Mouse (Mus musculus) heart, embryonic 16.5 days (tissue): ENCODE measurements at regions not wholly inside any gene's neighbourhood (a gene's known extent, or its start where the extent isn't known, plus 50 kb on each side); places are given as distances from the start of the nearest gene placed in this dataset.

ENCODE experiments used
- ATAC-seq: fragments of 200-750 bp; cut with Nextera tagmentation; replicated peaks from 2 replicates; pipeline ENCODE4 v1.8.0; 2017; ENCODE audit warnings: moderate number of reproducible peaks; ENCODE audit not compliant: insufficient read depth, low FRiP score; ENCODE audit errors: extremely low read depth
- H3K27ac ChIP-seq: fragments of 300-500 bp; sonication (generic); 2 replicates; pipeline ENCODE4 v1.5.1; 2014; ENCODE audit warnings: mild to moderate bottlenecking, low read length, control low read depth, moderate library complexity
- H3K27me3 ChIP-seq: fragments of 300-500 bp; sonication (generic); 2 replicates; pipeline ENCODE4 v1.6.1; 2014; ENCODE audit warnings: low read length, mixed read lengths; ENCODE audit not compliant: control insufficient read depth, insufficient read depth
- H3K36me3 ChIP-seq: fragments of 300-500 bp; sonication (generic); 2 replicates; pipeline ENCODE4 v1.6.1; 2014; ENCODE audit not compliant: control insufficient read depth, insufficient read depth
- H3K4me1 ChIP-seq: fragments of 300-500 bp; sonication (generic); 2 replicates; pipeline ENCODE4 v1.6.1; 2014; ENCODE audit warnings: low read length, mixed read lengths; ENCODE audit not compliant: control insufficient read depth, insufficient read depth
- H3K4me2 ChIP-seq: fragments of 300-500 bp; sonication (generic); 2 replicates; pipeline ENCODE4 v1.6.1; 2014; ENCODE audit warnings: low read depth, mild to moderate bottlenecking, control low read depth, low read length
- H3K4me3 ChIP-seq: fragments of 300-500 bp; sonication (generic); 2 replicates; pipeline ENCODE4 v1.5.1; 2014; ENCODE audit warnings: mild to moderate bottlenecking, control low read depth, low read length
- H3K9ac ChIP-seq: fragments of 300-500 bp; sonication (generic); 2 replicates; pipeline ENCODE4 v1.6.1; 2014; ENCODE audit warnings: low read length, control low read depth
- H3K9me3 ChIP-seq: fragments of 300-500 bp; sonication (generic); replicated peaks from 2 replicates; pipeline ENCODE4 v1.6.1; 2016; ENCODE audit warnings: low read length; ENCODE audit not compliant: control insufficient read depth
- WGBS: fragments of 180-500 bp; shearing (Covaris S2); extraction: QIAGEN DNeasy Blood & Tissue Kit; methylation state at CpG from one replicate; pipeline ENCODE4 v1.1.7; 2014; 5-methylcytosine and 5-hydroxymethylcytosine counted together

DNA sequence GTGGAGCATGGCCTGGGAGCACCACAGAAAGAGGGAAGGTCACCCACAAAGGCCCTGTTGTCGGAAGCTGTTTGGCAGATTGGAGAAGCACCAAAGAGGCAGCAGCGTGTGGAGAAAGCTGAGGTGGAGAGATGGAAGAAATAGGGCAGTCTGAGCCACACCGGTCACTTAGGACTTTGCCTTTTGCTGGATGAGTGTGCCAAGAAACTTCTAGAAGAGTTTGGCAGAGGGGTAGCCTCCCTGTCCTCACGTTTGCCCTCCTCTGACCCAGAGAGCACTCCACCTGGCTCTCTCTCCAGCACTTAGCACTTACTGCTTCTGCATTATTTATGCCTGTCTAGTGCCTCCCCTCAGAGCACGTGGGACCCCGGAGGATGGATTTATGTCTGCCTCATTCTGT, 485.3 kb upstream of the Kcnab2 start:
- H3K9me3 ChIP-seq: no peaks in the 10 kb centered on the region; the same call in 1 of the 2 replicates
- no peak overlapping the region for H3K9ac ChIP-seq
- 74% methylated on average over 6 of the region's 6 CpGs for WGBS
- H3K4me1 ChIP-seq: no peaks in the 10 kb centered on the region
- no peak overlapping the region for H3K4me2 ChIP-seq
- ATAC-seq: no peak
- H3K36me3 ChIP-seq: no peaks in the 10 kb centered on the region
- no peaks in the 10 kb centered on the region for H3K27me3 ChIP-seq
- no peak overlapping the region for H3K27ac ChIP-seq
- no peak overlapping the region for H3K4me3 ChIP-seq

DNA sequence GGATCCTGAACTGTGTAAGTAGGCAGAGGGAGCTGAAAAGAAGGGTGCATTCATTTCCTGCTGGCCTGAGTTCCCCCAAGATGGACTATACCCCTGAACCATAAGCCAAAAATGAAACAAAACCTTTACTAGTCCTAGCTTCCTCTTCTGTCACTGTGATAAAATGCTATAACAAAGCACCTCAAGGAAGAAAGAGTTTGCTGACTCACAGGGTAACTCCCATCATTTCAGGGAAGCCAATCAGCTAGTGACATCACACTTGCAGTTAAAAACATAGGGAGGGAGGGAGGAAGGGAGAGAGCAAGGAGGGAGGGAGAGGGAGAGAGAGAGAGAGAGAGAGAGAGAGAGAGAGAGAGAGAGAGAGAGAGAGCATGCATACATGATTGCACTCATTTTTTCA, 484.5 kb upstream of the Kcnab2 start:
- no peaks in the 10 kb centered on the region for H3K4me1 ChIP-seq
- no peak for ATAC-seq
- no peaks in the 10 kb centered on the region for H3K27me3 ChIP-seq
- no peak overlapping the region for H3K27ac ChIP-seq
- no peak overlapping the region for H3K4me2 ChIP-seq
- no peaks in the 10 kb centered on the region; the same call in 1 of the 2 replicates for H3K9me3 ChIP-seq
- H3K36me3 ChIP-seq: no peaks in the 10 kb centered on the region
- no peak overlapping the region for H3K4me3 ChIP-seq
- H3K9ac ChIP-seq: no peak overlapping the region

DNA sequence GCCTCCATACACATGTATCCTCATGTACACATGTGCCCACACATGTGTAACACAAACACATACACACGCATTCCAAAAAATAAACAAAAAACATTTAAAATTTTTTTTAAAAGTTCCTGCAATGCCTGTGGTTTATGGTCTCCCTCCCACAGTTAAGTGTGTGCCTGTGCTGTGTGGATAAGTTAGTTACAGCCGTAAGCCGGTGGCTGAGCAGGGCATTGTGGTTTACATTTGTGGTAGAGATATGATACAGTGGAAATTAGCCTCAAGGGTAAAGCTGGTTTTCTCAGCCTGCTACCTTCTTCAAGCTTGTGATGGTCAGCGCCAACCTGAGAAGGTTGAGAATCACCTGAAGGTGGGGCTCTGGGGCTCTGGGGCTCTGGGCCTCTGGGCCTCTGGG, 484.0 kb upstream of the Kcnab2 start:
- WGBS: 81% methylated on average over 4 of the region's 4 CpGs
- Histone ChIP-seq H3K4me2 (no peak overlapping the region), H3K27ac (no peak overlapping the region), H3K9me3 (no peaks in the 10 kb centered on the region; the same call in 1 of the 2 replicates), H3K4me1 (no peaks in the 10 kb centered on the region), H3K36me3 (no peaks in the 10 kb centered on the region), H3K4me3 (no peak overlapping the region), H3K27me3 (no peaks in the 10 kb centered on the region), H3K9ac (no peak overlapping the region)
- ATAC-seq: no peak

DNA sequence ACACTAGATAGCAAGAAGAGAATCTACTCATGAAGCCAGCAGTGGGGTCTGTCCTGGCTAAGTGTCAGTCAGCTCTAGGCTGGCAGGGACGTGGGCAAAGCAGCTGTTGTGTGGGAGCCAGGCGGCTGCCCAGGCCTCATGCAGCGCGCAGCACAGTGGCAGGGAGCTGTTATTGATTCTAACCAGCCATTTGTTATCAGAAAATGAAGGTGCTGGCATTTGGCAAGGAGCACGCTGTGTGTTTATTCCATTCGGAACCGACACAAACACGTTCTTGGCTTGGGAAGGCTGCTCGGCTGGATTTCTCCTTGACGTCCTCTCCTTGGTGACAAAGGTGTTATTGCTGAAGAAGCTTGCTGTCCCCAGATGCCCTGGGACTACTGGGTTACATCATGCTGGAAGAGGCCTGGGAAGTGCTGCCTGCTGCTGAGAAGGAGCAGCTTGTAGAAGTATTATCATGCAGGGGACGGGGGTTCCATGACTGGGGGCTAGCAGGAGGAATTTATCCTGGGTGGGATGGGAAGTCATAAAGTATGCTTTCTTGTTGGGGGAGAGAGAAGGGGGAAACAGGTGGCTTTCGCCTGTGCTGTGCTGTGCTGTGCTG, 482.1 kb upstream of the Kcnab2 start:
- WGBS: 50% methylated on average over 12 of the region's 12 CpGs
- H3K4me3 ChIP-seq: no peak overlapping the region
- H3K4me1 ChIP-seq: no peaks in the 10 kb centered on the region
- no peak overlapping the region for H3K4me2 ChIP-seq
- no peaks in the 10 kb centered on the region for H3K36me3 ChIP-seq
- no peak for ATAC-seq
- no peaks in the 10 kb centered on the region; the same call in 1 of the 2 replicates for H3K27me3 ChIP-seq
- no peak overlapping the region for H3K9ac ChIP-seq
- no peaks in the 10 kb centered on the region; the same call in 1 of the 2 replicates for H3K9me3 ChIP-seq
- H3K27ac ChIP-seq: no peak overlapping the region

DNA sequence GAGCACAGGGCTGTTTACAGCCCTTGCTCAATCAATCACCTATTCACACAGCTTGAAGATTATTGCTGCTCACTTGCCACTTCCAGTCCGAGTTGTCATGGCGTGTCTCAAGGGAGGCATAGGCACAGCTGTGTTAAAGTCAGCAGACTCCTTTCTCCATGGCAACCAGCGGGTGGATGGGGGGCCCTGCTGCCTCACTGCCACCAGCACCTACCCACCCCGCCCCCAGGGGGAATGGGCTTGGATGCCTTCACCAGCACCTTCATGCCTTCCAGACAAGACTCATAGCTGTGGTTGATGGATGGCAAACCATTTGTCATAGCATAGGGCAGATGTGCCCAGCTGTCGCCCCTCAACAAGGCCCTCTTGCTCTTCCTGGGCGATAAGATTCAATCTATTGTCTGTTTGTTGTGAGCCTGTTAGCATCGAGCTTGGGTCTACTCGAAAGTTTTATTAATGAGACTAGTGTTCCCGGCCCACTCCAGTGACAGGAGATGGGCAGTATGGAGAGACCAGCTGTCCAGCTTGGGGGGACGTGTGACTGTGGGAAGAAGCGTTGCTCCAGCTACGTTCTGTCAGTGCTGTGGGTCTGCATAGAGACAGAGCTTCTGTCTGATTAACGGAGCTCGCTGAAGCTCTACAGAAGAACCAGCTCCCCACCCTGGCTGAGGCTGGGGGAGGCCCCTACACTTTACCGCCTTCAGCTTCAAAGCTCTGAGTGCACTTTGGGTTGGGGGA, 475.7 kb upstream of the Kcnab2 start:
- no peak overlapping the region for H3K4me3 ChIP-seq
- H3K4me1 ChIP-seq: no peaks in the 10 kb centered on the region
- no peaks in the 10 kb centered on the region for H3K36me3 ChIP-seq
- no peak overlapping the region for H3K9ac ChIP-seq
- H3K9me3 ChIP-seq: no peaks in the 10 kb centered on the region
- ATAC-seq: no peak
- WGBS: 58% methylated on average over 15 of the region's 15 CpGs
- no peaks in the 10 kb centered on the region; the same call in 1 of the 2 replicates for H3K27me3 ChIP-seq
- no peak overlapping the region for H3K4me2 ChIP-seq
- no peak overlapping the region for H3K27ac ChIP-seq

DNA sequence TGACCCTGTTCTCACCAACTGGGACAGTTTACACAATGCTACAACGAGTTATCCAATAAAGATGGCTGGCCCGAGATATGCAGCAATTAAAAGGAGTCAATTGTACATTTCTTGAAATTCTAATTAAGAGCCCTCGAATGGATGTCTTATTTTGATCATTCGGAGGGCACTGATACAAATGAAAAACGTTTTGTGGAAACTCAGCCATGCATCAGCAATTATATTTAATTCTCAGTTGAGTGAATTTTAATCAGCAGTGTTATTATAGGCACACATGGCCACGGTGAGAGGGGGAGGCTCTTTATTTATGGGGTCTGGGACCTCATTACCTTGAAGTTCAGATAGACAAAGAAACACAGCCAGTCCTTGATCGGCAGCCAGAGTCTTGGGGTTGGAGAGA, 471.3 kb upstream of the Kcnab2 start:
- WGBS: 70% methylated on average over 7 of the region's 7 CpGs
- no peak for ATAC-seq
- no peak overlapping the region for H3K27ac ChIP-seq

DNA sequence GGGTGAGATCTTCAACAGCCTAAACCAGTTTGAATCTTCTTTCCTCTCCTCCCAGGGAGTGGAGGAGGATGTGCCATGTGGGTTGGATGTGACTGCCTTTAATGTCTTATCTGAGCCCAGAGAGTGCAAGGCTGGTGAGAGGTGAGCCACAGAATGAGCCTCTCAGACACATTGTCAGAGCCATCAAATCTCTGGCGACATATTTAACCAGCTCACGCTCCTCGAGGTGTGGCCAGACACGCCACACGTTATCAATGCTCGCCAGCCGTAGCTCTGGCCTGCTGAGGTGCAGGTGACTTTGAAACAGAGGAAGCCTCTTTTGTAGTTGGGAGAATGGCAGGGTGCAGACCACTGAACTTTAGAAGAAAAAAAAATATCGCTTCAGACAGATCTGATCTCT, 463.5 kb upstream of the Kcnab2 start:
- H3K36me3 ChIP-seq: no peaks in the 10 kb centered on the region
- no peak overlapping the region for H3K4me2 ChIP-seq
- no peak overlapping the region for H3K27ac ChIP-seq
- H3K27me3 ChIP-seq: no peaks in the 10 kb centered on the region
- H3K9me3 ChIP-seq: peaks cover 4% of the 10 kb centered on the region
- no peaks in the 10 kb centered on the region for H3K4me1 ChIP-seq
- H3K9ac ChIP-seq: no peak overlapping the region
- no peak overlapping the region for H3K4me3 ChIP-seq
- no peak for ATAC-seq
- 68% methylated on average over 8 of the region's 8 CpGs for WGBS

More for the DNA sequence above, 471.3 kb upstream of the Kcnab2 start:
- peaks cover 3% of the 10 kb centered on the region; the same call in 1 of the 2 replicates for H3K9me3 ChIP-seq
- H3K4me2 ChIP-seq: no peak overlapping the region
- H3K9ac ChIP-seq: no peak overlapping the region
- no peaks in the 10 kb centered on the region for H3K4me1 ChIP-seq
- H3K4me3 ChIP-seq: no peak overlapping the region
- H3K27me3 ChIP-seq: no peaks in the 10 kb centered on the region
- no peaks in the 10 kb centered on the region for H3K36me3 ChIP-seq

DNA sequence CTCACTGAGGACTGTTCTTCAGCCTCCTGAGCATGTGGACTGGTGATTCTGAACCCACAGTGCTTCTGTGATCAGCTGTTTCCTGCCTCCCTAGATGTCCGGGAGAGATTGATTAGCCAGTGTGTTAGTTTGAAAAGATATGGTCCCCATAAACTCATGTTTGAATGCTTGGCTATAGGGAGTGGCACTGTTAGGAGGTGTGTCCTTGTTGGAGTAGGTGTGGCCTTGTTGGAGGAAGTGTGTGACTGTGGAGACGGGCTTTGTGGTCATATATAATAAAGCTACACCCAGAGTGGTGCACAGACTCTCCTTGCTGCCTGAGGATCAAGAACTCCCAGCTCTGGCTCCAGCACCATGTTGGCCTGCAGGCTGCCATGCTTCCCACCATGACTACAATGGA, 458.9 kb upstream of the Kcnab2 start:
- no peak for ATAC-seq

DNA sequence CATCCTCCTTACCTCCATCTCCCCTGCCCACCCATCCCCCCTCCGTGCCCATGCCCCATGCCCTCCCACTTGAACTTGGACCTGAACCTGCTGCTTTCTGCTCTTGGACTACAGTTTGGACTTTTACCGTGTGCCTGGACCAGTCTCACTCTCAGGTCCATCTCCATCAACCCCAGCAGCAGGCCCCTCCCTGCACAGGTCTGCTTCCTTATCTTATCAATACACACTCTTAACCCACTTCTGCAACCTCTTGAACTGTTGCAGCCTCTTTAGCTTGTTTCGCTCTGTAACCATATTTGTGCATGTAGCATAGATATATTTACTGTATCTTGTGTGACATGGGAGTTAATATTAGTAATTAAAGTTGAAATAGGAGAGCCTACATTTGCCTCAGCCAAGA, 457.8 kb upstream of the Kcnab2 start:
- H3K27ac ChIP-seq: no peak overlapping the region
- H3K4me2 ChIP-seq: no peak overlapping the region
- no peaks in the 10 kb centered on the region for H3K4me1 ChIP-seq
- no peaks in the 10 kb centered on the region for H3K36me3 ChIP-seq
- no peak overlapping the region for H3K4me3 ChIP-seq
- peaks cover 2% of the 10 kb centered on the region for H3K9me3 ChIP-seq
- ATAC-seq: no peak
- H3K27me3 ChIP-seq: no peaks in the 10 kb centered on the region
- WGBS: 56% methylated on average over 3 of the region's 3 CpGs
- H3K9ac ChIP-seq: no peak overlapping the region

More for the DNA sequence above, 458.9 kb upstream of the Kcnab2 start:
- H3K9me3 ChIP-seq: peaks cover 4% of the 10 kb centered on the region
- no peak overlapping the region for H3K4me2 ChIP-seq
- no peaks in the 10 kb centered on the region for H3K36me3 ChIP-seq
- no peaks in the 10 kb centered on the region for H3K27me3 ChIP-seq
- WGBS: 65% methylated on average over 2 of the region's 2 CpGs
- H3K9ac ChIP-seq: no peak overlapping the region
- H3K4me3 ChIP-seq: no peak overlapping the region
- H3K4me1 ChIP-seq: no peaks in the 10 kb centered on the region
- no peak overlapping the region for H3K27ac ChIP-seq
